Mouse (Mus musculus): ENCODE measurements around the gene Nit1. TPM values are rescaled to one million over a fixed set of nuclear protein-coding genes. Genes with fewer than 3 reads are reported as not detected.
"Not testable (repeated sequence)": the region's sequence is repeated elsewhere in the genome, so short reads cannot be mapped to it uniquely, and the experiment has no call there.

Gene Nit1
- total RNA-seq, 2 experiments from 2014 or later: 42.2 to 43.4 TPM

- intact Hi-C loops (cut with DNase I): loop anchor here (5.0 kb wide), 1 partner anchor 38 kb away; no protein-coding TSS in a partner anchor
- DNase-seq (ENCODE audit: low spot score in 2 of 2): no peak
Observed at GRCm38 (mm10) chr1:171319748-171320147, 25.7 kb downstream of the Nit1 start.

DNA sequence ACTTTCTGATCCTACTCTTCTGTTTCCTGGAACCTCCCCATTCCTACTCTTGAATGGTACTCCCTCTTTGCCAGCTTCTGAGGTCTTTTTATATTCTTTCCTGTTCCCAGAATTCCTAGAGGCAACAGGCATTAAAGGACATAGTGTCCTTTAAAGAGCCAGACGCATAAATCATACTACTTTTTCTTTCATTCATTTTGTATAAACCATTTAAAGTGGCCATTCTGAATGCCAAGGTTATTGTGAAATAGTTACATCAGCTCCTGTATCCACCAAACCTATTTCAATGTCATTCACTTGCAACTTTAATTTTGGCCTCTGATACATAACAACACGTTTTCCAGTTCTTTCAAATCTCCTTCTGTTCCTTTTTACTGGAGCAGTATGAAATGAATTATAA is 36.1 kb downstream of the Nit1 start:
- DNase-seq (ENCODE audit: low spot score in 2 of 2): no peak
- intact Hi-C loops (cut with DNase I): no loop called here

GRCm38 (mm10) chr1:171306157-171306556 is 39.3 kb downstream of the Nit1 start:
- intact Hi-C loops (cut with DNase I); DNase-seq (ENCODE audit: low spot score in 2 of 2): not testable (repeated sequence)

DNA sequence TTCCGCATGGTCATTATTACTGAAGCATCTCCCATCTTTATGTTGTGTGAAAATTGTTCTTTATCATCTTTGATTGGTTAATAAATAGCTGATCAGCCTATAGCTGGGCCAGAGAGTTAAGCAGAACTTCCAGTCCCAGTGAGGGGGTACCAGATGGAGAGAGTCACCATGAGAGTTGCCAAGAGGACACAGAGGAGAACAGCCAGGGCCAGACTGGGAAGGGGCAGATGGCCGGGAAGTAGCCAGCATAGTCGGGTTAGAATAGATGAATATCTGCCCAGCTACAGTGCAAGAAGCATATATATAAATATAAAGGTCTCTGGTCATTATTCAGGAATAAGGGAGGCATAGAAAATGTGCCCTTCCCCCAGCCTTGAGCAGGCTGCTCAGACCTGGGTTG is 47.2 kb downstream of the Nit1 start:
- DNase-seq (ENCODE audit: low spot score in 2 of 2): no peak
- intact Hi-C loops (cut with DNase I): no loop called here

DNA sequence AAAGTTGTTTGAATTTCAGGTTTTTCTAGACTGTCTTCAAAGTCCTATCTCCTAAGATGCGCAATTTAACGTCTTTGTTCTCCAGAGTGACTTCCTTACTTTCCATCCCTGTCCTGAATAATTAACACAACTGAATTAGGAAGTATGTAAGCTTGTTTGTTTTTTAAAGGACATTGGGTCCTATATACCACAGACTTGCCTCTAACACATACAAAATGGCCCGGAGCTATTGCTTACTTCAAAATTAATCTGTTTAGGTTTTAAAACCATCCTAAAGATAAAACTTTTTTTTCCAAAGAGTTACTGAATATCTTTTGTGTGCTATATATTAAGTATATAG is 50.4 kb downstream of the Nit1 start:
- no peak for DNase-seq (ENCODE audit: low spot score in 2 of 2)
- intact Hi-C loops (cut with DNase I): loop anchor here (2.0 kb wide), 1 partner anchor 34 kb away; the partner anchor contains the start of gene Dedd

DNA sequence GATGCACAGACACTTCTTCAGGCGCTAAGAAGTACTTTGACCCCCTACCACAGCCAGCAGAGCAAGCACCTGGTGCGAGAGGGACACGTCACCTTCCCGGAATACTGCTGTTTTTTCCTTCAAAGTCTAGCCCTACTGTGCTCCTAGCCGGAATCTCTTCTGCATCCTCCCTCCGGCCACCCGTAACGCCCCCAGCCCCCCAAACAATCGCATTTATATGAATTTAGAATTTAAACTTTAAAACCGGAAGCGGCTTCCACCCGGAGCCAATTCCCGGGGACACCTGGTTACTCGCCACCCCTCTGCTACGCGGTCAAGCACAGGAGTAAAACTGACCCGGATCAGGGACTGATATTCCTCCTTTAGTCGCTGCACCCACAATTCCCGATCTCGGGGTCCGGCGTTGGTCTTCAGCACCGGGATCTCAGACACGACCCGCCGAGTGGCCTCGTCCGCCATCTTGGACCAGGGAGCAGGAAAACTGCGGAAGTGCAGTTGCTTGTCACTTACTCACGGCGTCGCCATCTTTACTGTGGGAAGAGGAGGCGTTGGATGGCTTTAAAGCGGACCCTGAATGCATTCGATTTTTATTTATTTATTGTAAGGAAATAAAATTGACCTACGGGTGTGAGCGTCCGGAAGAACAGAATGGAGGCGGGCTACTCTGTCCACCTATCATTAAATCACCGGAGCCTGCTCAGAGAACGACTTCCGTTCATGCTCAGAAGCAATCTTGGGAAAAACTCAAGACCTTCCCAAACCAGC is 51.0 kb downstream of the Nit1 start, which contains the start of gene Ufc1:
TSS of gene Ufc1 (minus strand) at position 727 of the 765 bp plus-strand sequence.
- intact Hi-C loops (cut with DNase I): loop anchor here (2.0 kb wide), 1 partner anchor 34 kb away; the partner anchor contains the start of gene Dedd

GRCm38 (mm10) chr1:171293906-171294297 is 51.5 kb downstream of the Nit1 start:
- DNase-seq (ENCODE audit: low spot score in 2 of 2): no peak
- intact Hi-C loops (cut with DNase I): loop anchor here (2.0 kb wide), 1 partner anchor 35 kb away; the partner anchor contains the start of gene Dedd

More for the DNA sequence above, 51.0 kb downstream of the Nit1 start, which contains the start of gene Ufc1:
- peak; percentile 88 to 89 for DNase-seq (ENCODE audit: low spot score in 2 of 2)

GRCm38 (mm10) chr1:171293351-171293750 is 52.1 kb downstream of the Nit1 start:
- DNase-seq (ENCODE audit: low spot score in 2 of 2): no peak
- intact Hi-C loops (cut with DNase I): no loop called here

DNA sequence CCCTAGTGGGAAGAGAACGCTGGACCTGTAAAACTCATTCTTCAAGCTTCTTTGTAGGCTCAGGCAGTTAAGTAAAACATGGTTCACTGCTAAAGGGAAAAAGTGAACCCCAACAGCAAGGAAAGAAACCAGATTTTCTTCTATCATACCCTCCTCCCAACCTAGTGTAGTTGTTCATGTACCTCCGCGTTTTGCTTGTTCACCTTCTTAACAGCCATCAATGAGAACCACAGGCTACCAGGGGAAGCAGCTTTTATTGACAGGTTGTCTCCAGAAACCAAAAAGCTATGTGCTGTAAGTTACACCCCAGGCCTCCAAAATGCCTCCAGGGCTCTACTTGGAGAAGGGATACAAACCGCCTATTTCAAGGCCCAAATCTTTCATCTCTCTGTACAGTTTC is 57.1 kb downstream of the Nit1 start:
- DNase-seq (ENCODE audit: low spot score in 2 of 2): no peak
- intact Hi-C loops (cut with DNase I): no loop called here

Other genes starting within 250 kb of the Nit1 start
- gene Cfap126, start 231.7 kb downstream of the Nit1 start, total RNA-seq (2021): under 1 TPM; 0.34 to 0.43 TPM
- 100 to 1,000 TPM; 199 to 205 TPM for gene Sdhc, start 195.0 kb downstream of the Nit1 start, total RNA-seq (2021)
- gene Mpz, start 194.9 kb downstream of the Nit1 start, total RNA-seq (2021): not detected
- 100 to 1,000 TPM in 1 of 2 experiments, 10 to 100 TPM in 1; 70.0 to 130 TPM for gene Pcp4l1, start 149.4 kb downstream of the Nit1 start, total RNA-seq (2021)
- under 1 TPM in 1 of 2 experiments, not detected in 1; 0.21 TPM for gene Nr1i3, start 131.7 kb downstream of the Nit1 start, total RNA-seq (2021)
- 10 to 100 TPM; 71.8 to 89.6 TPM for gene Tomm40l, start 123.1 kb downstream of the Nit1 start, total RNA-seq (2021)
- 1 to 10 TPM; 2.7 to 3.1 TPM for gene Apoa2, start 120.6 kb downstream of the Nit1 start, total RNA-seq (2021)
- 10 to 100 TPM; 14.9 to 15.1 TPM for gene Fcer1g, start 111.3 kb downstream of the Nit1 start, total RNA-seq (2021)
- gene Adamts4, start 95.2 kb downstream of the Nit1 start, total RNA-seq (2021): 10 to 100 TPM; 10.9 to 12.8 TPM
- gene Ndufs2, start 94.3 kb downstream of the Nit1 start, total RNA-seq (2021): 100 to 1,000 TPM; 258 to 278 TPM
- 10 to 100 TPM; 58.1 to 63.6 TPM for gene B4galt3, start 75.3 kb downstream of the Nit1 start, total RNA-seq (2021)
- gene Ppox, start 64.5 kb downstream of the Nit1 start, total RNA-seq (2021): 10 to 100 TPM; 19.9 to 29.4 TPM
- 10 to 100 TPM; 59.6 to 64.1 TPM for gene Usp21, start 57.7 kb downstream of the Nit1 start, total RNA-seq (2021)
- 100 to 1,000 TPM; 105 to 115 TPM for gene Ufc1, start 50.6 kb downstream of the Nit1 start, total RNA-seq (2021)
- 10 to 100 TPM; 38.2 to 39.8 TPM for gene Dedd, start 16.5 kb downstream of the Nit1 start, total RNA-seq (2021)
- gene Pfdn2, start within 50 bp of the Nit1 start, total RNA-seq (2021): 100 to 1,000 TPM; 154 to 158 TPM
- 1 to 10 TPM; 6.2 TPM for gene Klhdc9, start 15.2 kb upstream of the Nit1 start, total RNA-seq (2021)
- 1 to 10 TPM; 1.9 to 2.1 TPM for gene Nectin4, start 24.5 kb upstream of the Nit1 start, total RNA-seq (2021)
- gene Arhgap30, start 43.3 kb upstream of the Nit1 start, total RNA-seq (2021): 1 to 10 TPM; 1.9 to 2.8 TPM
- gene Usf1, start 65.7 kb upstream of the Nit1 start, total RNA-seq (2021): 100 to 1,000 TPM; 105 TPM
- gene Tstd1, start 73.2 kb upstream of the Nit1 start, total RNA-seq (2021): 1 to 10 TPM; 2.0 to 3.0 TPM
- gene F11r, start 91.9 kb upstream of the Nit1 start, total RNA-seq (2021): 1 to 10 TPM; 5.5 to 7.2 TPM
- 1 to 10 TPM; 5.3 TPM for gene Alyref2, start 157.8 kb upstream of the Nit1 start, total RNA-seq (2021)
- gene Itln1, start 189.6 kb upstream of the Nit1 start, total RNA-seq (2021): not detected
- not detected for gene Cd244a, start 213.5 kb upstream of the Nit1 start, total RNA-seq (2021)